Mouse (Mus musculus): ENCODE measurements at regions not wholly inside any gene's neighbourhood (a gene's known extent, or its start where the extent isn't known, plus 50 kb on each side); places are given as distances from the start of the nearest gene placed in this dataset.
"Not testable (repeated sequence)": the region's sequence is repeated elsewhere in the genome, so short reads cannot be mapped to it uniquely, and the experiment has no call there.

DNA sequence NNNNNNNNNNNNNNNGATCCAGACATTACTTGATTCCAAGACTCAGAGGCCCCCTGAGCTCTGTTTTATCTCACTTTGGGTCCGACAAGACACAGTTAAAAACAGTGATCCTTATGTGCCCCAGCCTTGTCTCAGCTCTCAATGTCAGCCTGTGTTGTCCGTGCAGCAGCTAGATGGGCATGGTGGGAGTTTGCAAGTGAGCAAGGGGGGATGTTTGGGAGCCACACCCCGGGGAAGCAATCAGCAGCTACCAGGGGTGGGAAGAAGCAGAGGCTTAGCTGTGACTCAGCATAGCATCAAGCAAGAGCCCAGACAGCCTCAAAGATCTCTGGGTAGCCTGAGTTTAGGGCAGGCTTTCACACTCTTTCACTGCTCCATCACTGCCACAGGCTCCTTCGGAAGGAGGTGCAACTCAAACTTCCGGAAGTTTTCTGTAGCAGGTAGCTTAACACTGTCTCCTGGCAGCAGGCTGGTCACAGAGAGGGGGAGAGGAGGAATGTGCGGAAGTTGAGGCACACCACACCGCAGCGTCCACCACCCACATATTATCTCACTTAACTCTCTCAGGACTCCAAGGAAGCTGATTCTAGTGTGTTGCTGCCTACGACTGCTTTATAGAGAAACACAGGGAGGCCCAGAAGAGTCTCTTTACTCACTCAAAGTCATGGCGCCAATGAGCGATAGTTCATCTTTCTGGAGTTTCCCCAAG lies 80.2 kb upstream of the Defb33 start:
- peak; percentile 8 for DNase-seq

DNA sequence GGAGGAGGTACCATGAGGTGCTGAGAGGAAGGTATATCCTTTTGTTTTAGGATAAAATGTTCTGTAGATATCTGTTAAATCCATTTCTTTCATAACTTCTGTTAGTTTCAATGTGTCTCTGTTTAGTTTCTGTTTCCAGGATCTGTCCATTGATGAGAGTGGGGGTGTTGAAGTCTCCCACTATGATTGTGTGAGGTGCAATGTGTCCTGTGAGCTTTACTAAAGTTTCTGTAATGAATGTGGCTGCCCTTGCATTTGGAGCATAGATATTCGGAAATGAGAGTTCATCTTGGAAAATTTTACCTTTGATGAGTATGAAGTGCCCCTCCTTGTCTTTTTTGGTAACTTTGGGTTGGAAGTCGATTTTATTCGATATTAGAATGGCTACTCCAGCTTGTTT lies 79.0 kb upstream of the Defb33 start:
- peak; percentile 6 for DNase-seq

DNA sequence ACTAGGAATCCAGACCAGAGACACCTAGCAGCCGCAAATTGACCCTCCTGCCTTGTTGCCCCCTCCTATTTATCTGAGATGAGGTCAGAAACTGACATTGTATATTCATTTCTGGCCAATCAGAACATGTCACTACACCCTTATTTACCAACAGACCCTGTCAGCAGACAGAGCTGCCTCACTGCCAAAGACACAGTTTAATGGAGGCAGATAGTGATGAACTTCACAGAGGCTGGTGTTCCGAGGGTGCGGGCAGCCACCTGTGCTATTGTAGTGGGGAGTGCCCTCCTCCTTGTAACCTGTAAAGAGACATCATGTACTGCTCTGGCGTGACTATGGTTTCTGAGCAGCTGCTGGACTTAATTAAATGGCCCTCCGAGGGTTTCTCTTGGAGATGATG lies 70.0 kb upstream of the Defb33 start:
- peak; percentile 16 for DNase-seq

DNA sequence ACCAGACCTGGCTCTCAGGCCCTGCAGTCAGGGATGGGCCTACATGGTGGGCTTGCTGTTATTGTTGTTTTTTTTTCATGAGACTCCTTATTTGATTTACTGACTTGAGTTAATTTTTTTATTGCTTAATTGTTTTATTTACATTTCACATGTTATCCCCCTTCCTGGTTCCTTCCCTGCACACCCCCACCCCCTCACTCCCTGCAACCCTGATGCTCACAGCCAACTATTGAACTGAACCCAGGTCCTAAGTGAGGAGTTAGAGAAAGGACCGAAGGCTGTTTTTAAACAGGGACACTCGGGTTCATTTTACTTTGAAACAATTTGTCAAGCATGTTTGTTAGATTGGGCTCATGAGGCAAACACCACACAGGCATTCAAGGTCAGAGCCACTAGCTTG lies 69.2 kb upstream of the Defb33 start:
- peak; percentile 13 for DNase-seq

DNA sequence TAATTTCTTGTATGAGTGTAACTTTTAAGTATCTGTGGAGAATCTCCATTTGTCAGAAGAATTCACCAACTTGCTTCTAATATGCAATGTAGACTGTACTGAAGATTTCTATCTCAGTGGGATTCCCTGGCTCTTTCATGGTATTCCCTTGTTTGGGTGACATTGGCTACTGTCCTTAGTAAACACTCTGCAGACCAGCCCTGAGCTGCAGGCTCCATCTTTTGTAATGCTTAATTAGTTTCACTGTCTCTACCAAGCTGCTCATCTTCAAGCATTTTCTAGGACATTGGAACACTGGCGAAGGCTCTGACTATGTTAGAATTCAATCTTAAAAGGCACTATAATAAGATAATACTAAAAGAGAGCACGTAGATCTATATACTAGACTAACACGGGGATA lies 53.0 kb upstream of the Defb33 start:
- DNase-seq = not testable (repeated sequence)

All from thymus, postnatal 4 days (tissue).